In genomic region chr19:43882895-43883573, GRCm38 (mm10) we compare ENCODE assay signal across 10 mouse cellular contexts. TPM values are rescaled to one million over a fixed set of nuclear protein-coding genes. Genes with fewer than 3 reads are reported as not detected.
DNase-seq lines count a peak whose midpoint lies in the region; ATAC-seq and TF ChIP-seq lines count a peak whose summit lies in the region.
"Had no signal": no experiment of that assay in that cellular context is flagged by ENCODE, and none has a peak within 500 bp of the region (broad histone marks: within the 10 kb centered on the region; RNA-seq: fewer than 3 reads in every experiment).

No protein-coding gene starts in this region.

- H3K9ac ChIP-seq in hindbrain, embryonic 13.5 days, result peak overlapping the region; percentile 51; the same call in 1 of the 2 replicates
- H3K9ac ChIP-seq in midbrain, postnatal 0 days (replicated peaks; ENCODE audit: low read length, poor library complexity, severe bottlenecking), result 0 out of 2 replicates have a peak overlapping the region, but pooled peaks have one; percentile 8

- H3K4me2 ChIP-seq in hindbrain, embryonic 13.5 days, result peak overlapping the region; percentile 42
- H3K4me2 ChIP-seq in midbrain, postnatal 0 days (ENCODE audit: low read depth, low read length, poor library complexity, severe bottlenecking), result peak overlapping the region; percentile 32

- no peaks in the 10 kb centered on the region for H3K9me3 ChIP-seq in hindbrain, embryonic 13.5 days
- no peaks in the 10 kb centered on the region for H3K9me3 ChIP-seq in midbrain, postnatal 0 days (ENCODE audit: low read length)

- no peak for ATAC-seq in hindbrain, embryonic 13.5 days (ENCODE audit: low FRiP score)
- ATAC-seq in midbrain, postnatal 0 days (ENCODE audit: low FRiP score), result no peak

- H3K4me3 ChIP-seq in hindbrain, embryonic 13.5 days, result peak overlapping the region; percentile 19
- no peak overlapping the region for H3K4me3 ChIP-seq in midbrain, postnatal 0 days (ENCODE audit: low read depth, low read length)
- H3K4me3 ChIP-seq: megakaryocyte, embryonic 14.5 days had no signal

- no peak for TF ChIP-seq CTCF in midbrain, postnatal 0 days (IDR thresholded peaks at IDR 0.05)

- intact Hi-C loops in left cerebral cortex, postnatal 25 days (cut with DNase I), result no loop called here

- H3K27me3 ChIP-seq in hindbrain, embryonic 13.5 days, result 0 out of 2 replicates have a peak, but pooled peaks cover 2% of the 10 kb centered on the region
- no peaks in the 10 kb centered on the region for H3K27me3 ChIP-seq in midbrain, postnatal 0 days (ENCODE audit: insufficient read depth, low read length)

- 21% methylated on average over 18 of the region's 18 CpGs for WGBS in hindbrain, embryonic 13.5 days
- WGBS in midbrain, postnatal 0 days, result 15% methylated on average over 18 of the region's 18 CpGs

- peak overlapping the region; percentile 62 for H3K27ac ChIP-seq in hindbrain, embryonic 13.5 days
- H3K27ac ChIP-seq in midbrain, postnatal 0 days (ENCODE audit: low read depth, low read length), result no peak overlapping the region

- H3K36me3 ChIP-seq in hindbrain, embryonic 13.5 days, result no peaks in the 10 kb centered on the region
- H3K36me3 ChIP-seq in midbrain, postnatal 0 days (ENCODE audit: insufficient read depth, low read length), result no peaks in the 10 kb centered on the region

- H3K4me1 ChIP-seq in hindbrain, embryonic 13.5 days (replicated peaks), result peaks cover 36% of the 10 kb centered on the region
- H3K4me1 ChIP-seq in midbrain, postnatal 0 days (ENCODE audit: insufficient read depth, low read length), result peaks cover 4% of the 10 kb centered on the region; the same call in 1 of the 2 replicates

- DNase-seq in heart, postnatal 4 days, result peak; percentile 19
- no peak for DNase-seq in heart, adult 9 months (ENCODE audit: low spot score in 2 of 2)
- peak; percentile 77 for DNase-seq in embryo, embryonic 11 days
- DNase-seq in midbrain, postnatal 0 days (ENCODE audit: low spot score), result peak; percentile 32
- DNase-seq in adrenal gland, adult 18-20 months (ENCODE audit: low spot score in 2 of 2), result no peak
- no peak for DNase-seq in right cerebral cortex, postnatal 36 days (ENCODE audit: low spot score in 2 of 2)
- DNase-seq in left cerebral cortex, postnatal 25 days (ENCODE audit: low spot score in 2 of 2), result no peak
- DNase-seq: cerebellum, adult 8-10 months had no signal

RNA-seq across cellular contexts. Expression of gene Dnmbp, which starts 57.0 kb away (rescaled TPM):
- 10 to 100 TPM; 12.5 to 13.6 TPM for total RNA-seq in heart, postnatal 4 days (2021)
- polyA plus RNA-seq in hindbrain, embryonic 13.5 days (2015; fragmentation: Nextera tagmentation; extraction: Ambion mirVana), result 9.2 and 10.8 TPM in 2 replicates
- 11.7 and 15.7 TPM in 2 replicates for total RNA-seq in midbrain, postnatal 0 days (2014; rRNA removed)
- 5.6 and 5.9 TPM in 2 replicates for polyA plus RNA-seq in midbrain, postnatal 0 days (2015; fragmentation: Nextera tagmentation; extraction: Ambion mirVana)
- 10 to 100 TPM; 12.1 to 13.5 TPM for total RNA-seq in adrenal gland, adult 18-20 months (2021)
- 10 to 100 TPM in 1 of 2 experiments, 1 to 10 TPM in 1; 10.0 to 13.3 TPM for total RNA-seq in left cerebral cortex, postnatal 25 days (2021)

Comparison
In these comparisons a context has a peak if more than half of its experiments do, and no peak if none do; other contexts are left out.
1. DNase-seq: peak in heart, postnatal 4 days (single experiment), embryo, embryonic 11 days (single experiment) and midbrain, postnatal 0 days (single experiment); none in heart, adult 9 months (0 of 2), adrenal gland, adult 18-20 months (0 of 2), right cerebral cortex, postnatal 36 days (0 of 2) and left cerebral cortex, postnatal 25 days (0 of 2).